Mouse (Mus musculus) ES-E14 (cell line): ENCODE data around the gene Apmap. TPM values are rescaled to one million over a fixed set of nuclear protein-coding genes. Genes with fewer than 3 reads are reported as not detected.

Experiments
- DNase-seq: peaks from one replicate; pipeline ENCODE4 v3.0.0-alpha.2; 2013; ENCODE audit warnings: low read depth, low spot score
- H3K27ac ChIP-seq: 2 replicates; pipeline ENCODE4 v1.5.1; 2012; ENCODE audit warnings: low read depth, mild to moderate bottlenecking, low read length, moderate library complexity, mixed read lengths; ENCODE audit not compliant: poor library complexity, insufficient read depth, severe bottlenecking
- H3K36me3 ChIP-seq: 2 replicates; pipeline ENCODE4 v1.6.1; 2012; ENCODE audit warnings: mild to moderate bottlenecking, low read length, moderate library complexity, mixed read lengths; ENCODE audit not compliant: control insufficient read depth, poor library complexity, insufficient read depth, severe bottlenecking
- H3K4me1 ChIP-seq, 2 experiments: fragments of 150-350 bp in 1 of 2; sonication (generic) in 1 of 2; 2 replicates each; pipeline ENCODE4 v1.6.1; 2012; ENCODE audit warnings: low read length in 2 of 2, mild to moderate bottlenecking in 1 of 2, mixed read lengths in 1 of 2; ENCODE audit not compliant: control insufficient read depth in 2 of 2, insufficient read depth in 2 of 2, poor library complexity in 1 of 2
- H3K4me3 ChIP-seq, 2 experiments: fragments of 150-350 bp in 1 of 2; sonication (generic) in 1 of 2; 2 replicates each; pipeline ENCODE4 v1.5.1; 2012; ENCODE audit warnings: low read length in 2 of 2, low read depth in 1 of 2, mild to moderate bottlenecking in 1 of 2, mixed read lengths in 1 of 2; ENCODE audit not compliant: insufficient read depth in 1 of 2, poor library complexity in 1 of 2, severe bottlenecking in 1 of 2
- H3K9ac ChIP-seq: 2 replicates; pipeline ENCODE4 v1.6.1; 2012; ENCODE audit warnings: low read depth, mild to moderate bottlenecking, low read length, mixed read lengths; ENCODE audit not compliant: poor library complexity, insufficient read depth, severe bottlenecking
- H3K9me3 ChIP-seq: fragments of 150-350 bp; sonication (generic); 2 replicates; pipeline ENCODE4 v1.6.1; 2012; ENCODE audit warnings: low read depth, mild to moderate bottlenecking, low read length; ENCODE audit not compliant: control insufficient read depth, insufficient read depth
- CHD2 ChIP-seq: IDR thresholded peaks from 2 replicates; pipeline ENCODE4 v1.6.1; 2014; ENCODE audit warnings: mild to moderate bottlenecking, low read depth, low read length, inconsistent platforms
- HCFC1 ChIP-seq: IDR thresholded peaks from 2 replicates; pipeline ENCODE4 v1.6.1; 2012; ENCODE audit warnings: low read length, inconsistent platforms, borderline replicate concordance; ENCODE audit not compliant: insufficient read depth
- MAFK ChIP-seq: IDR thresholded peaks from 2 replicates; pipeline ENCODE4 v1.6.1; 2014; ENCODE audit warnings: mild to moderate bottlenecking, low read depth, low read length, inconsistent platforms; ENCODE audit not compliant: insufficient read depth
- ZC3H11A ChIP-seq: IDR thresholded peaks from 2 replicates; pipeline ENCODE4 v1.6.1; 2012; ENCODE audit warnings: low read depth, mild to moderate bottlenecking, inconsistent platforms, low read length, borderline replicate concordance
- ZNF384 ChIP-seq: IDR thresholded peaks from 2 replicates; pipeline ENCODE4 v1.6.1; 2012; ENCODE audit warnings: low read depth, low read length, inconsistent platforms
- in situ Hi-C, 2 experiments: fragments of 600-800 bp; cut with MboI; formaldehyde crosslinking; loops; one replicate each; pipeline ENCODE4 v1.15.1; 2025; ENCODE audit warnings: low sequenced_read_pairs in 2 of 2, inconsistent platforms in 1 of 2; ENCODE audit not compliant: unreplicated experiment in 2 of 2
- total RNA-seq: library from RNA; depleted of rRNA; stranded (reverse); fragments of 300-350 nt; gene quantifications from 2 replicates; pipeline ENCODE4 v1.2.3, GENCODE M21; 2012; rRNA removed

Gene Apmap
- 35.0 and 44.0 TPM in 2 replicates for total RNA-seq

DNA sequence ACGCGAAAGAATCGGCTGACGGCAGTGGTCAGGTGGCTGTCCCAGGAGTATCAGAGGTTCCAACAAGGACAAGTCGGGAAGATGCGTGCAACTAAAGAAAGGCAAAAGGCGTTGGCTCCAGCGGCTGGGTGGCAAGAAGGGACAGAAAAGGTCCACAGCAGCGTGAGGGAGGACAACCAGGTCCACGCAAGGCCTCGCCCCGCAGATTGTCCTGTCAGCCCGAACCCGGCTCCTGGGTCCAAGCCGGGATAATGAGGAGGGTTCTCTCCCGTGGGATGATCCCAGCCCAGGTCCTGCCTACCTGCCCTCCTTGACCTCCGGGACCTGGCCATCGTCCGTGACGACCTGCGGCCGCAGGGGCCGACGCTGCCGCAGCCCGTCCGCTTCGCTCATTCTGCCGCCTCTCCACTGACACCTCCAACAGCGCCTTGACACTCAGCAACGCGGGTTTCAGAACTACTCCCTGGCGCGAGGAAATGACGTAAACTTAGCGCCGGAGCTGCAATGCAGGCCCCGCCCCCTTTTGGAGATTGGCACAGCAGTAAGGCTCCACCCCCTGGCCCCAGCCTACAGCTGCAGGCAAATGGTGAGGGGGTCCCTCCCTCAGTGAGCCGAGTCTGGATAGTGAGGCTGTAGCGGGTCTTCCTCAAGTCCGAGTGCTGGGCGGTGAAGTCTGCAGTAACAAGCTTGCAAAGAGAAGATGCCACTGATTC is at the start of gene Apmap:
Apmap (minus strand) TSS at position 481 of the 713 bp plus-strand sequence.
- TF ChIP-seq HCFC1 (peak; percentile 82), CHD2 (no peak), ZNF384 (no peak)
- no peak within 1 kb of the TSS for H3K27ac ChIP-seq
- DNase-seq, result peak; percentile 96
- H3K4me3 ChIP-seq, result peak within 1 kb of the TSS; percentile 93 to 95
- H3K4me1 ChIP-seq, result peaks cover 0 to 4% of the 10 kb centered on the region in 2 experiments; a peak in 1 of 4 replicates
- no peaks in the 10 kb centered on the region for H3K9me3 ChIP-seq
- H3K9ac ChIP-seq, result peak within 1 kb of the TSS; percentile 86
- no peaks in the 10 kb centered on the region for H3K36me3 ChIP-seq
- in situ Hi-C loops, result no loop called here

DNA sequence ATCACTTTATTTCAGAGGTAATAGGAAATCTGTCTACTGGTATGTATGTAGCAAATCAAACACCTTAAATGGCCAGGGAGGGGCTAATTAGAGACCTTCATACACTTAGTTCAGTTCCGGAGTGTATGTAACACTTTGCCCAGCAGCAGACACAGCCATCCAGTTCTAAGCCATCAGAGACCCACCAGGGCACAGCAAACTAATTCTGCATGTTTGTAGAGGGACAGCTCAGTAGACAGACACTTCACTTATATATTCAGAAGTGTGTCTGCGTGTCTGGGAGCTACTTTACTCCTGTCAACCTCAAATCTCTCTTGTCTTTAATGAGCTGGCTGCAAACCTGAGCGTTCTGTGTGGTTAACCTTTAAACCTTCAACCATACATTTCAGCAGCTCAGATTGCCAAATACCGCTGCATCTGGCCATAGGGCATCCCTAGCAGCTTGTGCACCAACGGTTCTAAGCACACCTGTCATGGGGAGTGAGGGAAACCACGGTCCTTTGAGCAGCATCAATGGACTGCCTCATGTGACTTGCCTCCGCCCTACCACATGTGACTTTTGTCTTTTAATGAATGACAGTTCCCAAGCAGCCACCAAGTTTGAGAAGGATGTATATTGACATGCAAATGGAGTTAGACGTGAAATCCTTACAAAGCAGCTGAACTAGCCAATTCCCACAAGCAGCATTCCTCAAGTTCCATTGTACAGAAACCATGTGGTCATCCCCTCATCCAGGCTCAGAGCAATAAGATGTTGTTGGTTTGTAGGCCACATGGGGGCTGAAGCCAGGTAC is 48.8 kb upstream of the Apmap start:
- no peak overlapping the region for H3K9ac ChIP-seq
- DNase-seq, result peak; percentile 68
- TF ChIP-seq CHD2, result no peak
- no peak for TF ChIP-seq ZNF384
- TF ChIP-seq MAFK, result no peak
- no peak for TF ChIP-seq ZC3H11A
- no peak for TF ChIP-seq HCFC1
- H3K4me3 ChIP-seq, result no peak overlapping the region
- peak overlapping the region; percentile 59 for H3K27ac ChIP-seq
- in situ Hi-C loops, result no loop called here
- H3K4me1 ChIP-seq, result peaks cover 0 to 24% of the 10 kb centered on the region in 2 experiments; a peak in 2 of 4 replicates
- no peaks in the 10 kb centered on the region for H3K36me3 ChIP-seq
- no peaks in the 10 kb centered on the region for H3K9me3 ChIP-seq

DNA sequence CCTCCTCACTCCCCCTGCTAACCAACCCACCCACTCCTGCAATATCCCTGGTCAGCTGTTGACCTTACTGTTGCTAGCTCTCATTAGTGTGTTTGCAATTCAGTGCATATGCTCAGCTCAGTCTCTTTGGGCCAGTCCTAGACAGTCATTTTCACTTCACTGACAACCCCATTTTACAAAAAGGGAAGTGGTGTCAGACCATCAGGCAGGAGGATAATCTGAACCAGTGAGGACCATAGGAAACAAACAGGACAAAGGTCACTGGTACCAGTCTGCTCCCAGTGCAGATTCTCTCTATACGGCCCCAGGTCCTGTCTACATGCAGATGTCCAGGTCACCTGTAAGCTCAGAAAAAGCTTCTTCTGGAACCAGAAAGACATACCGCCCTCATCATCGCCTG is 47.7 kb upstream of the Apmap start:
- Histone ChIP-seq H3K36me3 (no peaks in the 10 kb centered on the region), H3K27ac (no peak overlapping the region), H3K9ac (no peak overlapping the region), H3K9me3 (no peaks in the 10 kb centered on the region), H3K4me1 (peaks cover 4 to 26% of the 10 kb centered on the region in 2 experiments; a peak in 3 of 4 replicates), H3K4me3 (no peak overlapping the region)
- in situ Hi-C loops, result no loop called here
- no peak for DNase-seq
- no peak for TF ChIP-seq HCFC1
- TF ChIP-seq ZNF384, result no peak
- no peak for TF ChIP-seq CHD2
- no peak for TF ChIP-seq ZC3H11A
- no peak for TF ChIP-seq MAFK

DNA sequence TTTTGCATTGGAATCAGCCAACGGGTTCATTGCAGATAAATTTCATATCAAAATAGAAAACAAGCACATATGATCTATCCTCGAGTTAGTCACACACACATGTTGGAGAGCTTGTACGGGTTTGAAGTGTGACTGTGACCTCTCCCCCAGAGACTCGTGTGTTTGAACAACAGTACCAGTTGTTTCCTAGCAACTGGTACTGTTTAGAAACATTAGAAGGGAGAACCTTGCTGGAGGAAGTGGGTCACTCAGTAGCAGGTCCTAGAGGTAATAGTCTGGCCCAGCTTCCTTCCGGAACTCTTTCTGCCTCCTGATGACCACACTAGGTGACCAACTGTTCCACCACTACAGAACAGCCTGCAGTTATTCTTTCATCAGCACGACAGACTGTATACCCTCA is 46.9 kb upstream of the Apmap start:
- H3K9ac ChIP-seq, result no peak overlapping the region
- no peak for DNase-seq

More for the DNA sequence above, 46.9 kb upstream of the Apmap start:
- in situ Hi-C loops, result no loop called here
- Histone ChIP-seq H3K4me3 (no peak overlapping the region), H3K4me1 (peaks cover 5 to 26% of the 10 kb centered on the region in 2 experiments), H3K27ac (no peak overlapping the region), H3K36me3 (no peaks in the 10 kb centered on the region), H3K9me3 (no peaks in the 10 kb centered on the region)
- TF ChIP-seq ZNF384 (no peak), HCFC1 (no peak), MAFK (no peak), ZC3H11A (no peak), CHD2 (no peak)
